Mouse (Mus musculus) CH12.LX (cell line): ENCODE results near the gene Mrpl23. TPM values are rescaled to one million over a fixed set of nuclear protein-coding genes. Genes with fewer than 3 reads are reported as not detected.

ENCODE experiments used
- DNase-seq: peaks from one replicate; pipeline ENCODE4 v3.0.0-alpha.2; 2013; ENCODE audit errors: extremely low read depth
- H3K27ac ChIP-seq: 2 replicates; pipeline ENCODE4 v1.5.1; 2012; ENCODE audit warnings: low read depth, mild to moderate bottlenecking, control low read depth, moderate library complexity; ENCODE audit not compliant: insufficient read depth
- H3K27me3 ChIP-seq: replicated peaks from 2 replicates; pipeline ENCODE3; 2012; ENCODE audit warnings: inconsistent platforms
- H3K36me3 ChIP-seq, 2 experiments: replicated peaks in 1 of 2; 2 replicates each; pipeline versions ENCODE3 to v1.6.1; 2012; ENCODE audit warnings: inconsistent platforms in 1 of 2, low read length in 1 of 2, mild to moderate bottlenecking in 1 of 2, mixed read lengths in 1 of 2, moderate library complexity in 1 of 2; ENCODE audit not compliant: control insufficient read depth in 1 of 2, insufficient read depth in 1 of 2
- H3K4me1 ChIP-seq, 2 experiments: 2 replicates each; pipeline ENCODE4 v1.6.1; 2012; ENCODE audit warnings: inconsistent platforms in 1 of 2, moderate library complexity in 1 of 2; ENCODE audit not compliant: insufficient read depth in 2 of 2, control insufficient read depth in 1 of 2
- H3K4me2 ChIP-seq: 2 replicates; pipeline ENCODE4 v1.6.1; 2012; ENCODE audit warnings: low read depth, mild to moderate bottlenecking, control low read depth; ENCODE audit not compliant: poor library complexity, insufficient read depth, severe bottlenecking
- H3K4me3 ChIP-seq, 3 experiments: fragments of 150-350 bp in 1 of 3; sonication (generic) in 1 of 3; replicated peaks in 1 of 3; 2 replicates each; pipeline versions ENCODE3 to v1.5.1; 2011 to 2012; ENCODE audit warnings: low read depth in 2 of 3, low read length in 2 of 3, mild to moderate bottlenecking in 2 of 3, moderate library complexity in 2 of 3, control low read depth in 1 of 3, improper control_type of control experiment in 1 of 3, inconsistent platforms in 1 of 3, mixed read lengths in 1 of 3; ENCODE audit not compliant: poor library complexity in 1 of 3
- H3K79me2 ChIP-seq: replicated peaks from 2 replicates; pipeline ENCODE4 v1.6.1; 2012; ENCODE audit warnings: mild to moderate bottlenecking, moderate library complexity; ENCODE audit not compliant: control insufficient read depth, poor library complexity, insufficient read depth, severe bottlenecking; ENCODE audit errors: extremely low read depth
- H3K9ac ChIP-seq: 2 replicates; pipeline ENCODE4 v1.6.1; 2012; ENCODE audit warnings: low read depth, mild to moderate bottlenecking, control low read depth, moderate library complexity; ENCODE audit not compliant: insufficient read depth
- H3K9me3 ChIP-seq: replicated peaks from 2 replicates; pipeline ENCODE3; 2012; ENCODE audit warnings: low read length, inconsistent platforms, mixed read lengths
- E2F4 ChIP-seq: IDR thresholded peaks from 2 replicates; pipeline ENCODE4 v1.6.1; 2011; ENCODE audit warnings: low read depth, low read length, improper control_type of control experiment; ENCODE audit not compliant: insufficient replicate concordance
- ELF1 ChIP-seq: IDR thresholded peaks from 2 replicates; pipeline ENCODE4 v1.6.1; 2014; ENCODE audit warnings: low read depth, mild to moderate bottlenecking, inconsistent platforms, low read length, improper control_type of control experiment
- IRF4 ChIP-seq: IDR thresholded peaks from 2 replicates; pipeline ENCODE4 v1.6.1; 2014; ENCODE audit warnings: low read depth, mild to moderate bottlenecking, inconsistent platforms, low read length, improper control_type of control experiment
- MAFK ChIP-seq: IDR thresholded peaks from 2 replicates; pipeline ENCODE4 v1.6.1; 2011; ENCODE audit warnings: low read length, improper control_type of control experiment; ENCODE audit not compliant: insufficient replicate concordance
- MAZ ChIP-seq: IDR thresholded peaks from 2 replicates; pipeline ENCODE4 v1.6.1; 2012; ENCODE audit warnings: low read depth, mild to moderate bottlenecking, inconsistent platforms, low read length, improper control_type of control experiment, moderate library complexity
- NRF1 ChIP-seq: IDR thresholded peaks from 2 replicates; pipeline ENCODE4 v1.6.1; 2014; ENCODE audit warnings: low read depth, mild to moderate bottlenecking, inconsistent platforms, low read length, improper control_type of control experiment, moderate library complexity
- RAD21 ChIP-seq: IDR thresholded peaks from 2 replicates; pipeline ENCODE4 v1.6.1; 2011; ENCODE audit warnings: low read depth, mild to moderate bottlenecking, low read length, improper control_type of control experiment, moderate library complexity
- RCOR1 ChIP-seq: conservative IDR thresholded peaks from 2 replicates; pipeline ENCODE4 v1.6.1; 2012; ENCODE audit warnings: low read depth, mild to moderate bottlenecking, inconsistent platforms, low read length, improper control_type of control experiment
- SMC3 ChIP-seq: IDR thresholded peaks from 2 replicates; pipeline ENCODE4 v1.6.1; 2011; ENCODE audit warnings: low read depth, low read length, improper control_type of control experiment
- TBP ChIP-seq: conservative IDR thresholded peaks from 2 replicates; pipeline ENCODE4 v1.6.1; 2011; ENCODE audit warnings: low read depth, low read length, improper control_type of control experiment
- TCF12 ChIP-seq: IDR thresholded peaks from 2 replicates; pipeline ENCODE4 v1.6.1; 2014; ENCODE audit warnings: low read depth, mild to moderate bottlenecking, inconsistent platforms, low read length, improper control_type of control experiment
- UBTF ChIP-seq: IDR thresholded peaks from 2 replicates; pipeline ENCODE4 v1.6.1; 2012; ENCODE audit warnings: low read depth, mild to moderate bottlenecking, inconsistent platforms, low read length, improper control_type of control experiment, moderate library complexity
- USF2 ChIP-seq: conservative IDR thresholded peaks from 2 replicates; pipeline ENCODE4 v1.6.1; 2011; ENCODE audit warnings: low read depth, low read length, improper control_type of control experiment
- ZMIZ1 ChIP-seq: IDR thresholded peaks from 2 replicates; pipeline ENCODE4 v1.6.1; 2012; ENCODE audit warnings: low read depth, mild to moderate bottlenecking, inconsistent platforms, low read length, improper control_type of control experiment
- ZNF384 ChIP-seq: IDR thresholded peaks from 2 replicates; pipeline ENCODE4 v1.6.1; 2012; ENCODE audit warnings: low read depth, low read length, improper control_type of control experiment, inconsistent platforms
- dilution Hi-C: fragments of 300-500 bp; cut with MboI; formaldehyde crosslinking; loops from 2 replicates; pipeline ENCODE4 v1.14.3; 2020; ENCODE audit warnings: low sequenced_read_pairs; ENCODE audit not compliant: extremely low pct_unique_long_range_greater_than_20kb, extremely low pct_ligation_motif_present
- in situ Hi-C: fragments of 300-500 bp; cut with MboI; formaldehyde crosslinking; loops from 3 replicates; pipeline ENCODE4 v1.14.3; 2019; ENCODE audit warnings: low sequenced_read_pairs, low pct_ligation_motif_present, low pct_unique_long_range_greater_than_20kb, mixed read lengths
- polyA plus RNA-seq: library from polyadenylated mRNA; unstranded; fragments of >175 nt; gene quantifications from 2 replicates; pipeline ENCODE4 v1.2.1, GENCODE M21; 2012; ENCODE audit warnings: low read depth; ENCODE audit not compliant: insufficient read length
- total RNA-seq, 2 experiments: library from RNA; depleted of rRNA; stranded (reverse); fragments of 300-350 nt in 1 of 2; fragments of >200 nt in 1 of 2; gene quantifications; 2 replicates each; pipeline ENCODE4 v1.2.3; 2012 to 2014

Gene Mrpl23
- total and polyA plus RNA-seq, 3 experiments = 8.3 to 71.2 (median 70.8) TPM

DNA sequence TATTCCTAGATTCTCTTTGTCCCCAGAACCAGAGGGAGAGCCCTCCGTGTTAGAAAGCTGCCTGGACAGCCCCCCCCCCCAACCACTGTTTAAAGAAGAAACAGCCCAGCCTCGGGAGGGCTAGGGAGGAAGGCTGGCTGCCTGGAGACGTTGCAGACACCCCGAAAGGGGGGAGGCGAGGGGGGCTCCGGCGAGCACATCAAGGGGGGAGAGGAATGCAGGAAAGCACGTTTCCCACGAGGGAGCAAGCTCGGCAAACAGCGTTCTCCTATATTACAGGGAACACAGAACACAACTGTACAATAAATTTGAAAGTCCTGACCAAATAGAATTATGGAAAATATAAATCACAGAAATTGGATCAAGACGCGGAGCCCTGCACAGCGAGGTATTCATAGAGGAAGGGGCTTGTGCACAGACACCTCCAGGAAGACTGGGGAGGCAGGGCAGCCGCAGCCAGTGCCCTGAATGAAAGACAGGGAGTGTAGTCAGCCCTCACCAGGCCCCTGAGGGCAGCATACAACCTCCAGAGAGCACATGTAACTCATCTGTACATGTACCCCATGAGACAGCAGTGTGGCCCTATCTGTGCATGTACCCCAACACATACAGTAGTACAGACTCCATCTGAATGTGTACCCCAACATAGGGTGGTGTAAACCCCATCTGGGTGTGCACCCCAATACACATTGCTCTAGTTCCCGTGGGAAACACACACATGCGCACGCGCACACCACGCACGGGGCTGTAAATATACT is 16.1 kb upstream of the Mrpl23 start:
- no peak overlapping the region for H3K4me2 ChIP-seq

DNA sequence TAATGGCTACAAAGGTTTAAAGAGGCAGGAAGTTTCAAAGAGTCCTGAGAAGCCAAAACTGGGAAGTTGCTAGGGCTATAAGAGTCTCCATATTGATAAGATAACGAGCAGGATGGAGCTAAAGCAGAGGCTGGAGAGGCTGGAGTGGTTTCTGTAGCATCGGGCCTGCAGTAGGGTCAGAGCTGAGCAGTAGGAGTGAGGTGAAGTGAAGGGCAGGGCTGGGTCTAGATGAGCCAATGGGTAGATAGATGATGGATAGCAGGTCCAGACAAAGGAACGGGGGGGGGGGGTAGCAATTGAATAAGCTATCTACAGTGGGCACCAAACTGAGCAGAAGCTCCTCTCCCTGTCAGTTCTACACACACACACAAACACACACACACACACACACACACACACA is 15.0 kb upstream of the Mrpl23 start:
- H3K9me3 ChIP-seq = no peaks in the 10 kb centered on the region
- H3K27ac ChIP-seq = no peak overlapping the region
- no peak for DNase-seq
- no peak overlapping the region for H3K4me3 ChIP-seq
- H3K4me2 ChIP-seq = no peak overlapping the region
- in situ Hi-C loops = no loop called here
- TF ChIP-seq ZMIZ1 (no peak), RAD21 (no peak), RCOR1 (no peak), UBTF (no peak), TBP (no peak)
- H3K27me3 ChIP-seq = no peaks in the 10 kb centered on the region
- no peak overlapping the region for H3K9ac ChIP-seq
- dilution Hi-C loops = no loop called here
- H3K4me1 ChIP-seq = peaks cover 0 to 15% of the 10 kb centered on the region in 2 experiments; a peak in 2 of 4 replicates
- peaks cover 0 to 16% of the 10 kb centered on the region in 2 experiments for H3K36me3 ChIP-seq
- H3K79me2 ChIP-seq = no peaks in the 10 kb centered on the region

More for the DNA sequence above, 16.1 kb upstream of the Mrpl23 start:
- Histone ChIP-seq H3K4me3 (no peak overlapping the region), H3K4me1 (peaks cover 0 to 21% of the 10 kb centered on the region in 2 experiments; a peak in 2 of 4 replicates), H3K9me3 (no peaks in the 10 kb centered on the region), H3K27me3 (no peaks in the 10 kb centered on the region), H3K27ac (no peak overlapping the region), H3K36me3 (peaks cover 0 to 18% of the 10 kb centered on the region in 2 experiments), H3K79me2 (no peaks in the 10 kb centered on the region), H3K9ac (no peak overlapping the region)
- in situ Hi-C loops = no loop called here
- dilution Hi-C loops = no loop called here
- no peak for DNase-seq
- TF ChIP-seq IRF4 (no peak), ZMIZ1 (no peak), RCOR1 (no peak), MAZ (no peak), TBP (no peak), SMC3 (no peak), RAD21 (no peak)

DNA sequence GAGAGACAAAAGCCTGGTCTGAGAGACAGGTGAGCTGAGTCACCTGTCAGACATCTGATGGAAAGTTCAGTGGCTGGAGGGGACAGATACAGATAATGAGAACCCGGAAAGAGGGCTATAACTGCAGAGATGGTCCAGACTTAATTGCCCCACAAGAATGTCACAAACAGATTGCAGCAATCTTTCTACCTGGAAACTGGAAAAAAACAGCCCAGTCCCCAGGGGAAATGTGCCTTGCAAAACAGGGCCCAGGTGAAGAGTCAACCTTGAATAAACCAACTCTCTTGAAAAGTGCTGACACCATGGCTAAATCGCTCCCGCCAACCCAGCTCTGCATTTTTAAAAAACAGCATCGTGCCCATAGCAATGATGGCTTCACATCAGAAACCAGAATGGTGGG is 12.2 kb upstream of the Mrpl23 start:
- no peak overlapping the region for H3K4me2 ChIP-seq
- no peaks in the 10 kb centered on the region for H3K79me2 ChIP-seq
- peaks cover 0 to 13% of the 10 kb centered on the region in 2 experiments; a peak in 2 of 4 replicates for H3K4me1 ChIP-seq
- H3K4me3 ChIP-seq = no peak overlapping the region
- H3K9me3 ChIP-seq = no peaks in the 10 kb centered on the region
- H3K27ac ChIP-seq = no peak overlapping the region
- dilution Hi-C loops (no loop called here), in situ Hi-C loops (no loop called here)
- no peak overlapping the region for H3K9ac ChIP-seq
- no peaks in the 10 kb centered on the region for H3K36me3 ChIP-seq
- TF ChIP-seq TCF12 = no peak
- no peak for TF ChIP-seq E2F4
- no peak for TF ChIP-seq MAFK
- no peak for TF ChIP-seq RAD21
- no peak for TF ChIP-seq NRF1
- no peak for TF ChIP-seq ZNF384
- TF ChIP-seq ELF1 = no peak
- TF ChIP-seq USF2 = no peak
- H3K27me3 ChIP-seq = peaks cover 4% of the 10 kb centered on the region
- DNase-seq = no peak
